Mouse (Mus musculus) hindbrain, embryonic 14.5 days (tissue): ENCODE results near the gene Dach1. TPM values are rescaled to one million over a fixed set of nuclear protein-coding genes. Genes with fewer than 3 reads are reported as not detected.

Source experiments
- ATAC-seq: fragments of 200-750 bp; cut with Nextera tagmentation; 2 replicates; pipeline ENCODE4 v1.8.0; 2017; ENCODE audit warnings: moderate number of reproducible peaks, mild to moderate bottlenecking, moderate TSS enrichment, moderate library complexity; ENCODE audit not compliant: low FRiP score
- DNase-seq: peaks from one replicate; pipeline ENCODE4 v3.0.0-alpha.2; 2015; ENCODE audit warnings: low spot score
- H3K27ac ChIP-seq: fragments of 300-500 bp; sonication (generic); 2 replicates; pipeline ENCODE4 v1.5.1; 2014; ENCODE audit warnings: mild to moderate bottlenecking, moderate library complexity
- H3K27me3 ChIP-seq: fragments of 300-500 bp; sonication (generic); 2 replicates; pipeline ENCODE4 v1.6.1; 2014; ENCODE audit warnings: mild to moderate bottlenecking, low read length, mixed read lengths; ENCODE audit not compliant: control insufficient read depth, insufficient read depth
- H3K36me3 ChIP-seq: fragments of 300-500 bp; sonication (generic); replicated peaks from 2 replicates; pipeline ENCODE4 v1.6.1; 2014; ENCODE audit not compliant: control insufficient read depth, insufficient read depth
- H3K4me1 ChIP-seq: fragments of 300-500 bp; sonication (generic); replicated peaks from 2 replicates; pipeline ENCODE4 v1.6.1; 2014; ENCODE audit warnings: antibody characterized with exemption, low read length, mixed read lengths; ENCODE audit not compliant: control insufficient read depth, insufficient read depth
- H3K4me2 ChIP-seq: fragments of 300-500 bp; sonication (generic); replicated peaks from 2 replicates; pipeline ENCODE4 v1.6.1; 2014; ENCODE audit warnings: mild to moderate bottlenecking, moderate library complexity
- H3K4me3 ChIP-seq: fragments of 300-500 bp; sonication (generic); replicated peaks from 2 replicates; pipeline ENCODE4 v1.5.1; 2014; ENCODE audit warnings: mild to moderate bottlenecking, low read length
- H3K9ac ChIP-seq: fragments of 300-500 bp; sonication (generic); 2 replicates; pipeline ENCODE4 v1.6.1; 2014
- H3K9me3 ChIP-seq: fragments of 300-500 bp; sonication (generic); 2 replicates; pipeline ENCODE4 v1.6.1; 2016; ENCODE audit warnings: low read length; ENCODE audit not compliant: control insufficient read depth
- WGBS: fragments of 180-500 bp; shearing (Covaris S2); extraction: QIAGEN DNeasy Blood & Tissue Kit; methylation state at CpG from one replicate; pipeline ENCODE4 v1.1.7; 2014; 5-methylcytosine and 5-hydroxymethylcytosine counted together
- polyA plus RNA-seq: library from polyadenylated mRNA; unstranded; fragments of >200 nt; fragmentation: Nextera tagmentation; extraction: Ambion mirVana; gene quantifications from 2 replicates; pipeline ENCODE4 v1.2.1, GENCODE M21; 2014

Dach1 gene
- polyA plus RNA-seq, 1 experiment from 2014 or later = 24.7 TPM

- Histone ChIP-seq H3K27me3 (no peaks in the 10 kb centered on the region), H3K36me3 (no peaks in the 10 kb centered on the region), H3K27ac (peak overlapping the region; percentile 97), H3K4me1 (peaks cover 20% of the 10 kb centered on the region), H3K9ac (peak overlapping the region; percentile 96), H3K4me3 (peak overlapping the region; percentile 93), H3K4me2 (peak overlapping the region; percentile 80), H3K9me3 (no peaks in the 10 kb centered on the region)
- WGBS = under 1% methylated on average over 33 of the region's 33 CpGs
- peak; percentile 24 for ATAC-seq
- DNase-seq = no peak
Observed at GRCm38 (mm10) chr14:98167186-98168038, 2.2 kb downstream of the Dach1 start.

DNA sequence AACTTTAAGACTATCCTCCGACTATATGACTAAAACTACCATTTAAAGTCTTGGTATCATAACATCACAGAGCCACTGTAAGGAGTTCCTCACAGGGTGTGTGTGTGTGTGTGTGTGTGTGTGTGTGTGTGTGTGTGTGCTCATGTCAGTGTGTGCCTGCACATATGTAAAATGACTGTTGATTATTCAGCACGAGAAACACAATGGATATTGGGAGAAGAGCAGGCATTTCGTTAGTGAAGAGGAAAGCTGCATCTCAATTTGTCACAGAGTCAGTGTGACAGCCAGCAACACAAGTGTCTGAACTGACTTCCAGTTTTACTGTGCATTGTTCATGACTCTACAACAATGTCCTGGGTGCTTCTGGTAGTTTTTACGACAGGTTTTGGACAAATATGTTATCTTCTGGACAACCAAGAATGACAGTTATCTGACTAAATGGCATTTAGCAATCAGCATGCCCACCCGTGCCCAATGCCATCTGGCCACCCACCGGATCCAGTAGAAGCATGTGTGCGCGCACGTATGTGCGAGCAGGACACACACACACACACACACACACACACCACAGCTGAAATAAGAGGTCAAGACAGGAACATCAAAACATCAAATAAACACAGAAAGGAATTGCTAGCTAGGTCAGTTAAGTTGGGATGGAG, 3.1 kb downstream of the Dach1 start:
- Histone ChIP-seq H3K9ac (peak overlapping the region; percentile 96), H3K36me3 (no peaks in the 10 kb centered on the region), H3K9me3 (no peaks in the 10 kb centered on the region), H3K4me3 (peak overlapping the region; percentile 93), H3K4me2 (peak overlapping the region; percentile 80), H3K27me3 (no peaks in the 10 kb centered on the region), H3K27ac (peak overlapping the region; percentile 97), H3K4me1 (0 out of 2 replicates have a peak, but pooled peaks cover 13% of the 10 kb centered on the region)
- 17% methylated on average over 10 of the region's 10 CpGs for WGBS
- ATAC-seq (no peak), DNase-seq (no peak)

- H3K4me3 ChIP-seq = no peak overlapping the region
- DNase-seq (no peak), ATAC-seq (no peak)
- H3K4me1 ChIP-seq = peaks cover 29% of the 10 kb centered on the region
- H3K4me2 ChIP-seq = 0 out of 2 replicates have a peak overlapping the region, but pooled peaks have one; percentile 42
- no peak overlapping the region for H3K9ac ChIP-seq
- no peaks in the 10 kb centered on the region for H3K9me3 ChIP-seq
- H3K27ac ChIP-seq = no peak overlapping the region
- WGBS = 10% methylated on average over 7 of the region's 7 CpGs
- no peaks in the 10 kb centered on the region for H3K27me3 ChIP-seq
- no peaks in the 10 kb centered on the region for H3K36me3 ChIP-seq
Observed at GRCm38 (mm10) chr14:98156753-98157152, 12.8 kb downstream of the Dach1 start.

DNA sequence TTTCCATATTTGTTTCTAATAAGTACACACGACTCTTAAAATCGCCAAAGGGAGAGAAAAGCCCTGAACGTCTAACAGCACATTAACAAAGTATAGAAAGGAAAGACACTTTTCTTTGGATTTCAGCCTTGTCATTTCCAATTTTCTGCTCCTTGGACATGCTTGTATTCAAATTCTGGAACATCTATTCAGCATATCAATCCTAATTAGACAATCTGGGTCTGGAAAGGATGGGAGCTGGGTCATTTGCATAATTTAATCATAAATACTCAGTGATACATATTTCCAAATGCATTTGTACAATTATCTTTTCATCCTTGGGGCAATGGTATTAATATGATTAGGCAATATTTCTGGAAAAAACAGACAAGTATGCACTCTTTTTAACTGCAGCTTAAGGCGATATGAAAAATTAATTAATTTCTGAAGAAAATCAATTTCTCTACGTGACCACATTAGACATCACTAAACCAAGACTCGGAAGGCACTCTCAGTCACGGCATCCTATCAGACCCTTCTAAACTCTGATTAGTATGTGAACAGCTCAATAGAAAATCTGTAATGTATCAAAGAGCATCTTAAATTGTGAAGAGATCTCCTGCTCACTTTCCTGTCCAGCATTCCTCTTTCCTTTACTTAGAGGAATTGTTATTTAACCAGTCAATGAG, 13.7 kb downstream of the Dach1 start:
- Histone ChIP-seq H3K4me1 (peaks cover 29% of the 10 kb centered on the region), H3K36me3 (no peaks in the 10 kb centered on the region), H3K27me3 (no peaks in the 10 kb centered on the region), H3K9ac (no peak overlapping the region), H3K27ac (peak overlapping the region; percentile 67), H3K4me3 (no peak overlapping the region), H3K9me3 (no peaks in the 10 kb centered on the region), H3K4me2 (peak overlapping the region; percentile 42)
- peak; percentile 61; the same call in 1 of the 2 replicates for ATAC-seq
- 23% methylated on average over 7 of the region's 7 CpGs for WGBS
- DNase-seq = no peak

DNA sequence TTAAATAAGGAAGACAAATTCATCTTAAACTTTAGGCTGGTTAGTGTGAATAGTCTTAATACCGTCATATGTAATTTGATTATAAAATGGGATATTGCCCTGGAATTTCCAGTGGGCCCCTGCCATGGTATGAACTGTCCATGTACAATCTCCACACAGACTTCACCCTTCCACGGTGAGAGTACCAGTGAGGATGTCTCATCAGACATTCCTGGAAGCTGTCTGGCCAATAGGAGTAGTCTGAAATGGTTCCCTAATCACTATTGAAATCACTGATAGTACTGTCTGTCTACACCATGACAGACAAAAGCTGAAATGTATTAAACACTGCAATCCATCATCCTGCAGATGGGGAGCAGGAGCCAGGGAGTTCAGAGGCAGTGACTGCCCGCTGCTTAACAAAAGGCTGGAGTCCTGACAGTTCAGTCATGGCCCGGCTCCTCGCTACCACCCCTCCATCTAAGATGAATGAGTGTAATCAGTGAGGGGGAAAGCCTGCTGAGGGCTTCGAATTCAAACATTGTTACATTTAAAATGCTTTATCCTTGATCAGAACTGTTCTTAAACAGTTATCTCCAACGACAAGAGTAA, 14.6 kb downstream of the Dach1 start:
- H3K27ac ChIP-seq = peak overlapping the region; percentile 56; the same call in 1 of the 2 replicates

DNA sequence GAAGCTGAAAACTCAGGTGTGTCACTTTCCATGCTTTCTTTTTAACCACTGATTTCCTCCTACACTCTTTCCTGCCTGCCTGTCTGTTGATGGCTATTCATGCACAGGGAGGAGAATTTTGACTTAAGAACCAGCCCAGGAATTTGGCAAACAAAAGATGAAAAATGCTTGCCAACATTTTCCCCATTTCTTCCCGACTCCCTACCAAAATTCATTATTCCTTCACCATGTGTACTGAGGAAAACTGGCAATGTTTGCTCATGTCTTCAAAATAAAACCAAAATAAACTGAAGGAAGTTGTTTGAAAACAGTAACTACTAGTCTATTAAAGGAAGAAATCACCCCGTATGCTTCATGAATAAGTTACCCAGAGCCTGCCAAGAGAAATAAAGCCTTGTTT, 27.8 kb downstream of the Dach1 start:
- Histone ChIP-seq H3K9ac (no peak overlapping the region), H3K4me3 (no peak overlapping the region), H3K4me2 (no peak overlapping the region), H3K4me1 (peaks cover 14% of the 10 kb centered on the region), H3K9me3 (no peaks in the 10 kb centered on the region), H3K27me3 (no peaks in the 10 kb centered on the region), H3K36me3 (no peaks in the 10 kb centered on the region), H3K27ac (no peak overlapping the region)
- 47% methylated on average over 2 of the region's 2 CpGs for WGBS
- ATAC-seq (no peak), DNase-seq (no peak)

More for the DNA sequence above, 14.6 kb downstream of the Dach1 start:
- Histone ChIP-seq H3K4me2 (peak overlapping the region; percentile 17; the same call in 1 of the 2 replicates), H3K27me3 (no peaks in the 10 kb centered on the region), H3K36me3 (no peaks in the 10 kb centered on the region), H3K9me3 (no peaks in the 10 kb centered on the region), H3K4me3 (no peak overlapping the region), H3K4me1 (peaks cover 29% of the 10 kb centered on the region), H3K9ac (no peak overlapping the region)
- ATAC-seq (peak; percentile 82; the same call in 1 of the 2 replicates), DNase-seq (no peak)
- WGBS = 11% methylated on average over 7 of the region's 7 CpGs

DNA sequence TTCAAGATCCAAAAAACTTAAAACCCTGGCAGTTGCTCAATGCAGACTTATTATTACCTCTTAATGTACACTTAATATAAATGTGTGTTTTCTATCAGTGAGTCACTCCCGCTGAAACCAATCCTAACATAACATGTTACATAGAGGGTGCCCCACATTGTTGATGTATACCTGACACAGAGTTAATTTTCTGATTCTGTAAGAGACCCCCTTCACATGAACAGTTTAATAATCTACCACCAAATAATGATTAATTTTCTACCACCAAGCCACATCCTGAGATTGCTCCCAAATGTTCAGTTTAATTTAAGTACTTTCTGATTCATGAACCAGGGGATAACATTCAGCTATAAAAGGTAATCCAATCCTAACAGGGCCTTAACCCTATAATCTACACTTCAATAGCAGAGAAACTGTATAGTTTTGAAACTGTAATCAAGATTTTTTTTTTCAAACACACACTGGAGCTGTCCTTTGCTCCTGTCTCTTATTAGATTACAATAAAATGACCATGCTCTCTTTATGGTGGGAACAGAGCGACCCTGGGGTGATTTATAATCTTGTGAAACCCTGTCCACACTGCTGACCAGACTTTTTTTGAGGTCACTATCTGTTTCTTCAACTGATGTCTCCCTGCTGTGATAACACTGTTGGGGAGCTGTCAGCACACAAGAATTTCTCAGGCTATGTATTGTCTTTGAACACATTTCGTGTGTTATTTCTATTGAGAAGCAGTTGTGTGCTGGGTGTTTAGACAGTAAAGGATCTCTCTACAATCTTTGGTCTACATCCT, 30.5 kb downstream of the Dach1 start:
- H3K4me2 ChIP-seq = no peak overlapping the region
- no peak overlapping the region for H3K9ac ChIP-seq
- no peaks in the 10 kb centered on the region for H3K9me3 ChIP-seq
- no peak for DNase-seq
- no peak for ATAC-seq
- H3K4me3 ChIP-seq = no peak overlapping the region
- no peaks in the 10 kb centered on the region for H3K36me3 ChIP-seq
- 43% methylated on average over 3 of the region's 3 CpGs for WGBS
- no peak overlapping the region for H3K27ac ChIP-seq
- peaks cover 14% of the 10 kb centered on the region for H3K4me1 ChIP-seq
- no peaks in the 10 kb centered on the region for H3K27me3 ChIP-seq

GRCm38 (mm10) chr14:98134546-98134945, 35.0 kb downstream of the Dach1 start:
- Histone ChIP-seq H3K4me2 (no peak overlapping the region), H3K27ac (no peak overlapping the region), H3K4me3 (no peak overlapping the region), H3K36me3 (no peaks in the 10 kb centered on the region), H3K27me3 (no peaks in the 10 kb centered on the region), H3K9ac (no peak overlapping the region), H3K9me3 (no peaks in the 10 kb centered on the region), H3K4me1 (peaks cover 14% of the 10 kb centered on the region)
- DNase-seq (no peak), ATAC-seq (no peak)
- 27% methylated on average over 4 of the region's 4 CpGs for WGBS
